Mouse (Mus musculus) brain, adult 2 months (tissue): ENCODE results near the gene Jmjd6.

Experiments
- DNase-seq: peaks from one replicate; pipeline ENCODE4 v3.0.0; 2011; ENCODE audit warnings: low read depth, low spot score

The Jmjd6 gene

DNA sequence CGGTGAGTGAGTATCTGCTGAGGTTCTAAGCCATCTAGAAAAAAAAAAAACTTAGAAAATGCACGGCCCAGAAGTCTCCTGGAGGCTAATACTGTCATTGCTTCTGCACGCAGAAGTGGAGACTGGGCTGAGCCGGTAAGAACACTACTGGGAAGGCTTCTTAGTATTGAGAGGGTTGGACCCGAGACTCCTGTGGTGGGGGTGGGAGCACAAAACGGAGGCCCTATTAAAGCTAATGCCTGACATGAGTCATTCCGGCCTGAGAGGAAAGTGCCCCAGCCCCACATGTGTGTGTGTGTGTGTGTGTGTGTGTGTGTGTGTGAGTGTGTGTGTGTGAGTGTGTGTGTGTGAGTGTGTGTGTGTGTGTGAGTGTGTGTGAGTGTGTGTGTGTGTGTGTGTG is 36.1 kb downstream of the Jmjd6 start:
- no peak for DNase-seq

DNA sequence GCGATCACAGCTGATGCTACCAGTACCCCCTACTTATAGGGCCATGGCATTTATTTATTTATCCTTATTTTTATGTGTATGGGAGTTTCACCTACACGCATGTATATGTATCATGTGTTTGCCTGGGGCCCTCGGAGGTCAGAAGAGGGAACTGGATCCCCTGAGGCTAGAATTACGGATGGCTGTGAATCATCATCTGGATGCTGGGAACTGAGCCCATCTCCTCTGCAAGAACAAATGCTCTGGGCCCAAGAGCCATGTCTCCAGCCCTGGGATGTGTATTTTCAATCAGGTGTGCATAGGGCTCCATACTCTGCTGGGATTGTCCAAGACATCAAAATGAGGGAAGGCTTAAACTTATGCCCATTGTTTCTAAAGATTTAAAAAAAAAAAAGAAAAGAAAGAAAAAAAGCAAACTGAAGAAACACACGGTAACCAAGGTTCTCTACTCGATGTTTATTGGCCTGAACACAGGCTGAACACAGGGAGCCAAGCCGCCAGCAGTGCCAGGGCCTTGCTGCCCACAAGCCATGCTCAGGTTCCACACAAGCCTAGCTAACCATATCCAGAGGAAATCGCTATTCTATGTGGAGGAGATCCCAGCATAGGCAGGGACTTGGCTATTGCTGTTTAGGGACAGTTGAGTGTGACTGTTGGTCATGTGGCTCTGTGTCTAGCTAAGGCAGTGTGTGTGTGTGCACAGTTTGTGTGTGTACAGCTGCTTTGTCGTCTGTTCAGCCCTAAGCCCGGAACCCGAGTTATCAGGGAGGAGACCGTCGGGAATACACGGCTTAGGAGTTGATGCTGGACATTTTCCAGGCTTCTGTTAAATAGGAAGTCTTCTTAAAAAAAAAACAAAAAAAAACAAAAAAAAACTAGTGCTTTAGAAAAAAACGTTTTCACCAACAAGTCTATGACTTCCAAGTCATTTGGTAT is 36.8 kb downstream of the Jmjd6 start:
- no peak for DNase-seq

DNA sequence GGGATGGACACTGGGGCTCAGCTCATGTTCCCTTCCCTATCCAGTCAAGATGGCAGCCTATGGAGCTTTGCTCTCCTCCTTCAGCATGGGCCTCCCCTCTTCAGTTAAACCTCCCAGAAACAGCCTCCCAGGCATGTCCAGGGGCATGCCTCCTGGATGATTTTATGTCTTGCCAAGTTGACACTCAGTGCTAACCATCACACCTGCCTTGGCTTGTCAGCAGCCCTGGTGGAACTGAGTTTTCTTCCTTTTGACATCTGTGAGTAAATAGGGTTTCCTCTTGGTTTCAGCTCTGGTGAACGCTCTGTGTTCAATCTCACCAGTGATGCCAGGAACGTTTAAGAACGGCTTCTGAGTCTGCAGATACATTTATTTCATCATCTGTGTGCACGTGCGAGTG is 40.5 kb downstream of the Jmjd6 start:
- DNase-seq, result no peak

DNA sequence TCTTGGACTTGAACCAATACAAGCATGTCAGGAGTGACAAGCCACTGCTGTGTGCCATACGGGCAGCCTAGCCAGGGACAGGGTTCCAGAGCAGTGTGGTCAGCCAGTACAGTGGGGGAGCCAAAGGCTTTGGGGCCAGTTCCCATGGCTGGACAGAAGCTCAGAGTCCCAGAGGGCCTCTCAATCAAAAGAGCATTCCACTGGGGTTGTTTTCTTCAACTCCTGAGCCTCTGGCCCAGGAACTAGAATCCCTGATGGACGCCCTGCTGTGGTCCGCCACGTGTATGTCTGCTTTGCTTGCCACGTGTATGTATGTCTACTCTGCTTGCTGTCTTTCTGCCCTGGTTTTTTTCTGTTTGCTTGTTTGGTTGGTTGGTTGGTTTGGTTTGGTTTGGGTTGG is 42.1 kb downstream of the Jmjd6 start:
- no peak for DNase-seq

DNA sequence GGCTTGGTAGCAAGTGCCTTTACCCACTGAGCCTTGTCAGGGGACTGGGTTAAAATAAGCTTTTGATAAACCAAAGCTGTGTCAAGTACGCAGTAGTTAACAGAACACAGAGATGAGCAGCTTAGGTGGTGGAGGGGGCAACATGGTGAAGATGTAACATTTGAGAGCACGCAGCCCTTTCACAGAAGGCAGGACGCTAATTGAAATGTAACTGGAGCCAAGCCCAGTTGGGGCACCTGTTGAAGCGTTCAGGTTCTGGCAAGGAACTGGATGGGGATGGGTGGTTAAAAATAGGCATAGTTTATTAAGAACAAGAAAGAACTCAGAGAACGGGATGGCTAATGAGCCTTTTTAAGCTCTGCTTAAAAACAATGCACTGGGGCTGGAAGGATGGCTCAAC is 43.9 kb downstream of the Jmjd6 start:
- DNase-seq, result peak; percentile 33
